Mouse (Mus musculus) thymus, postnatal 10 days (tissue): ENCODE results near the gene Tmem145.
"Not testable (repeated sequence)": the region's sequence is repeated elsewhere in the genome, so short reads cannot be mapped to it uniquely, and the experiment has no call there.

ENCODE experiments used
- DNase-seq, 2 experiments: peaks; one replicate each; pipeline ENCODE4 v3.0.0; 2021; ENCODE audit warnings: low spot score in 2 of 2

The Tmem145 gene

GRCm38 (mm10) chr7:25322058-25322484, 16.2 kb downstream of the Tmem145 start:
- no peak for DNase-seq

GRCm38 (mm10) chr7:25323219-25323618, 17.3 kb downstream of the Tmem145 start:
- no peak for DNase-seq

- not testable (repeated sequence) for DNase-seq
These were observed 19.5 kb downstream of the Tmem145 start for GRCm38 (mm10) chr7:25325431-25325830.

GRCm38 (mm10) chr7:25326233-25326632, 20.3 kb downstream of the Tmem145 start:
- no peak for DNase-seq

- DNase-seq = peak; percentile 31 to 77
These were observed 27.8 kb downstream of the Tmem145 start for GRCm38 (mm10) chr7:25333596-25334307.

GRCm38 (mm10) chr7:25334472-25334871, 28.6 kb downstream of the Tmem145 start:
- DNase-seq = no peak

GRCm38 (mm10) chr7:25339329-25339728, 33.4 kb downstream of the Tmem145 start:
- DNase-seq = no peak

GRCm38 (mm10) chr7:25341000-25341784, 35.3 kb downstream of the Tmem145 start:
- DNase-seq = no peak

GRCm38 (mm10) chr7:25348861-25349260, 43.0 kb downstream of the Tmem145 start:
- DNase-seq = no peak

GRCm38 (mm10) chr7:25358721-25359206, 52.9 kb downstream of the Tmem145 start:
- no peak for DNase-seq

- no peak for DNase-seq
These were observed 57.2 kb downstream of the Tmem145 start for GRCm38 (mm10) chr7:25363151-25363550.

GRCm38 (mm10) chr7:25363632-25364031, 57.7 kb downstream of the Tmem145 start:
- DNase-seq = no peak
